Mouse (Mus musculus): ENCODE data around the gene Trpm2.
"Not testable (repeated sequence)": the region's sequence is repeated elsewhere in the genome, so short reads cannot be mapped to it uniquely, and the experiment has no call there.

The Trpm2 gene

GRCm38 (mm10) chr10:77978351-77979350, 8.3 kb upstream of the Trpm2 start, which contains the start of gene 1810043G02Rik:
1810043G02Rik (plus strand) TSS chr10:77978524.
- peak; percentile 98 for DNase-seq (ENCODE audit: low spot score in 2 of 2)

GRCm38 (mm10) chr10:77976458-77977150, 6.2 kb upstream of the Trpm2 start:
- no peak for DNase-seq (ENCODE audit: low spot score in 2 of 2)

GRCm38 (mm10) chr10:77975653-77976052, 5.3 kb upstream of the Trpm2 start:
- DNase-seq (ENCODE audit: low spot score in 2 of 2), result no peak

- no peak for DNase-seq (ENCODE audit: low spot score in 2 of 2)
Measured at GRCm38 (mm10) chr10:77974811-77975210, 4.4 kb upstream of the Trpm2 start.

GRCm38 (mm10) chr10:77974323-77974722, 4.0 kb upstream of the Trpm2 start:
- DNase-seq (ENCODE audit: low spot score in 2 of 2), result no peak

- DNase-seq (ENCODE audit: low spot score in 2 of 2), result no peak
Measured at GRCm38 (mm10) chr10:77971709-77972553, 1.6 kb upstream of the Trpm2 start.

- DNase-seq (ENCODE audit: low spot score in 2 of 2), result no peak
Measured at GRCm38 (mm10) chr10:77971191-77971590, 828 bp upstream of the Trpm2 start.

GRCm38 (mm10) chr10:77969973-77970325, 414 bp downstream of the Trpm2 start:
- no peak for DNase-seq (ENCODE audit: low spot score in 2 of 2)

GRCm38 (mm10) chr10:77969274-77969972, 940 bp downstream of the Trpm2 start:
- DNase-seq (ENCODE audit: low spot score in 2 of 2), result no peak

GRCm38 (mm10) chr10:77963971-77964370, 6.4 kb downstream of the Trpm2 start:
- DNase-seq (ENCODE audit: low spot score in 2 of 2), result no peak

GRCm38 (mm10) chr10:77962725-77963124, 7.6 kb downstream of the Trpm2 start:
- no peak for DNase-seq (ENCODE audit: low spot score in 2 of 2)

- DNase-seq (ENCODE audit: low spot score in 2 of 2), result not testable (repeated sequence)
Measured at GRCm38 (mm10) chr10:77950468-77950867, 19.9 kb downstream of the Trpm2 start.

- DNase-seq (ENCODE audit: low spot score in 2 of 2), result no peak
Measured at GRCm38 (mm10) chr10:77939685-77940084, 30.7 kb downstream of the Trpm2 start.

GRCm38 (mm10) chr10:77927375-77927774, 43.0 kb downstream of the Trpm2 start:
- DNase-seq (ENCODE audit: low spot score in 2 of 2), result no peak

- DNase-seq (ENCODE audit: low spot score in 2 of 2), result peak; percentile 37 to 47
Measured at GRCm38 (mm10) chr10:77926140-77926539, 44.2 kb downstream of the Trpm2 start.

- no peak for DNase-seq (ENCODE audit: low spot score in 2 of 2)
Measured at GRCm38 (mm10) chr10:77922681-77923080, 47.7 kb downstream of the Trpm2 start.

- no peak for DNase-seq (ENCODE audit: low spot score in 2 of 2)
Measured at GRCm38 (mm10) chr10:77921009-77921408, 49.4 kb downstream of the Trpm2 start.

- peak; percentile 43 to 45 for DNase-seq (ENCODE audit: low spot score in 2 of 2)
Measured at GRCm38 (mm10) chr10:77916636-77917335, 53.6 kb downstream of the Trpm2 start.

- DNase-seq (ENCODE audit: low spot score in 2 of 2), result no peak
Measured at GRCm38 (mm10) chr10:77913292-77913691, 57.1 kb downstream of the Trpm2 start.

- no peak for DNase-seq (ENCODE audit: low spot score in 2 of 2)
Measured at GRCm38 (mm10) chr10:77912605-77913004, 57.8 kb downstream of the Trpm2 start.

Data from frontal cortex, postnatal 25 days (tissue).